Mouse (Mus musculus) colon, adult 2 months (tissue): Measurements from ENCODE around the gene BC005624. TPM values are rescaled to one million over a fixed set of nuclear protein-coding genes. Genes with fewer than 3 reads are reported as not detected.

ENCODE experiments used
- polyA plus RNA-seq: library from polyadenylated mRNA; depleted of rRNA; stranded (reverse); fragments of >200 nt; gene quantifications from 2 replicates; pipeline ENCODE4 v1.2.3, GENCODE M21; 2012; rRNA removed

The BC005624 gene
- 9.7 and 13.0 TPM in 2 replicates for polyA plus RNA-seq

DNA sequence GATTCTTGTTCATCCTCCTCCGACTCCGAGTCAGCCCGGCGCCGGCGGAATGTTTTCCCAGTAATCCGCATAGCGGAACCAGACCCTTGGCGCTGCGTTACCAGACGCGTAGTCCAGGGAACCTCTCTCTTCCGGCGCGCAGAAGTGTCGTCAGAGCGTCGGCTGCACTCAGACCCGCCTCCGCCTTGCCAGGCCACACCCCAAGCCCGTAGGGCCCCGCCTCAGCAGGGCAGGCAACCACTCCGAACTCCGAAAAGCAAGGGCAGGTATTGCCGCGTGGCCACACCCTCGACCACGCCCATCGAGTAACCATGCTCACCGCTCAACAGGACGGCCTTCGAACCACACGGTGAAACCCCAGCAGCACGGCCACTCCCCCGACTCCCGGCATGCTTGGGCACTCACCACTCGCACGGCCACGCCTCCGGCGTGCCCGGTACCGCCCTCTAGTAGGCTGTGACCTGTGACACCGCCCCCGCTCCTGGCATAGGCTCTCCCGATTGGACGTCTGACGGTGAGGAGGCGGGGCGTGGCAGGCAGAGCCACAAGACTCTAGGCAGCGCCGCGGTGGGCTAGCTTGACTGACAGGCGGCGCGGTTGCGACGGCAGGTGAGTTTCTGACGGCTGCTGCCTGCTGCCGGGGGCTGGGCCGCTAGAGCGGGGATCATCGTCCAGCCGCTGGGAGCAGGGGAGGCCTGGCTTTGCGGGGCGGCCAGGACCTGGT, at the start of gene BC005624, which contains the start of gene Usp20:
BC005624 (minus strand) TSS at position 412 of the 724 bp plus-strand sequence.
Usp20 (plus strand) TSS at position 490 of the 724 bp plus-strand sequence.

GRCm38 (mm10) chr2:30967352-30968327, 14.4 kb downstream of the BC005624 start, which contains the start of gene Tor1a:
Gene Tor1a (minus strand): TSS chr2:30967933.

GRCm38 (mm10) chr2:30952824-30953490, 29.0 kb downstream of the BC005624 start, which contains the start of gene Tor1b:
Gene Tor1b (plus strand): TSS chr2:30952959.

GRCm38 (mm10) chr2:30929483-30930045, 52.4 kb downstream of the BC005624 start, which contains the start of gene Ptges:
Gene Ptges (minus strand): TSS chr2:30929863.

Other genes with a start within 250 kb of the BC005624 start
- 8.8 and 10.5 TPM in 2 replicates for gene 1700001O22Rik, start 178.5 kb downstream of the BC005624 start, polyA plus RNA-seq
- 34.4 and 37.6 TPM in 2 replicates for gene Ntmt1, start 174.4 kb downstream of the BC005624 start, polyA plus RNA-seq
- gene Asb6, start 151.9 kb downstream of the BC005624 start, polyA plus RNA-seq: 43.8 and 48.1 TPM in 2 replicates
- 9.9 and 10.0 TPM in 2 replicates for gene Prrx2, start 147.2 kb downstream of the BC005624 start, polyA plus RNA-seq
- gene Ptges, start 52.3 kb downstream of the BC005624 start, polyA plus RNA-seq: 15.4 and 27.0 TPM in 2 replicates
- gene Tor1b, start 29.2 kb downstream of the BC005624 start, polyA plus RNA-seq: 23.8 and 24.8 TPM in 2 replicates
- gene Tor1a, start 14.3 kb downstream of the BC005624 start, polyA plus RNA-seq: 59.6 and 61.5 TPM in 2 replicates
- gene Usp20, start 78 bp upstream of the BC005624 start, polyA plus RNA-seq: 14.1 and 15.5 TPM in 2 replicates
- gene Fnbp1, start 159.8 kb upstream of the BC005624 start, polyA plus RNA-seq: 42.8 and 52.5 TPM in 2 replicates
- 26.8 and 27.9 TPM in 2 replicates for gene Gpr107, start 170.1 kb upstream of the BC005624 start, polyA plus RNA-seq